Mouse (Mus musculus): ENCODE results near the gene Gm21883. TPM values are rescaled to one million over a fixed set of nuclear protein-coding genes. Genes with fewer than 3 reads are reported as not detected.
"Not testable (repeated sequence)": the region's sequence is repeated elsewhere in the genome, so short reads cannot be mapped to it uniquely, and the experiment has no call there.

The Gm21883 gene
- polyA plus RNA-seq (2014; fragmentation: Nextera tagmentation; extraction: Ambion mirVana): not detected in 2 replicates

- no CpG with 5 or more reads among the region's 1 CpGs for WGBS
- not testable (repeated sequence) for H3K36me3 ChIP-seq (replicated peaks; ENCODE audit: control insufficient read depth, insufficient read depth, low read depth, low read length); H3K27ac ChIP-seq (replicated peaks; ENCODE audit: low read depth, low read length); H3K4me3 ChIP-seq (ENCODE audit: low read depth, low read length); H3K9ac ChIP-seq (replicated peaks; ENCODE audit: low read length); DNase-seq (ENCODE audit: low spot score); ATAC-seq (replicated peaks; ENCODE audit: insufficient number of reproducible peaks, low FRiP score, low TSS enrichment, low read depth); H3K4me2 ChIP-seq (ENCODE audit: low read depth, low read length); H3K9me3 ChIP-seq (replicated peaks; ENCODE audit: control insufficient read depth, low read length); H3K27me3 ChIP-seq (ENCODE audit: control insufficient read depth, insufficient read depth, low read length); H3K4me1 ChIP-seq (ENCODE audit: control insufficient read depth, insufficient read depth, low read length)
Measured at GRCm38 (mm10) chrX:31574183-31574582, at the start of gene Gm21883. TSS of gene Gm21883 (minus strand) at chrX:31574283.

GRCm38 (mm10) chrX:31618820-31619219, 44.7 kb upstream of the Gm21883 start, which contains the start of gene Spin2e:
TSS of gene Spin2e (minus strand) at chrX:31618920.
- not testable (repeated sequence) for H3K4me3 ChIP-seq (ENCODE audit: low read depth, low read length); DNase-seq (ENCODE audit: low spot score); H3K27me3 ChIP-seq (ENCODE audit: control insufficient read depth, insufficient read depth, low read length); H3K9ac ChIP-seq (replicated peaks; ENCODE audit: low read length); H3K9me3 ChIP-seq (replicated peaks; ENCODE audit: control insufficient read depth, low read length); H3K27ac ChIP-seq (replicated peaks; ENCODE audit: low read depth, low read length); H3K36me3 ChIP-seq (replicated peaks; ENCODE audit: control insufficient read depth, insufficient read depth, low read depth, low read length); ATAC-seq (replicated peaks; ENCODE audit: insufficient number of reproducible peaks, low FRiP score, low TSS enrichment, low read depth); H3K4me2 ChIP-seq (ENCODE audit: low read depth, low read length); H3K4me1 ChIP-seq (ENCODE audit: control insufficient read depth, insufficient read depth, low read length)
- WGBS: 80% methylated on average over 1 of the region's 2 CpGs

Other genes starting within 250 kb of the Gm21883 start
- not detected in 2 replicates for gene Btbd35f26, start 237.8 kb downstream of the Gm21883 start, polyA plus RNA-seq (2014; fragmentation: Nextera tagmentation; extraction: Ambion mirVana)
- not detected in 2 replicates for gene Btbd35f19, start 190.4 kb downstream of the Gm21883 start, polyA plus RNA-seq (2014; fragmentation: Nextera tagmentation; extraction: Ambion mirVana)
- gene Spin2e, start 44.6 kb upstream of the Gm21883 start, polyA plus RNA-seq (2014; fragmentation: Nextera tagmentation; extraction: Ambion mirVana): not detected in 2 replicates
- not detected in 2 replicates for gene Btbd35f25, start 142.9 kb upstream of the Gm21883 start, polyA plus RNA-seq (2014; fragmentation: Nextera tagmentation; extraction: Ambion mirVana)

Data from embryonic facial prominence, embryonic 11.5 days (tissue).